Mouse (Mus musculus) cerebellum, adult 2 months (tissue): ENCODE data around the gene Dhx38.

Source experiments
- CTCF ChIP-seq: fragments of 200-500 bp; IDR thresholded peaks from 2 replicates; pipeline ENCODE4 v1.5.1; 2011; ENCODE audit warnings: low read depth, mild to moderate bottlenecking, control low read depth, low read length, moderate library complexity, borderline replicate concordance; ENCODE audit not compliant: insufficient read depth
- POLR2A ChIP-seq: fragments of 200-500 bp; IDR thresholded peaks from 2 replicates; pipeline ENCODE4 v1.6.1; 2011; ENCODE audit warnings: low read length, control low read depth, borderline replicate concordance; ENCODE audit not compliant: insufficient read depth

DNA sequence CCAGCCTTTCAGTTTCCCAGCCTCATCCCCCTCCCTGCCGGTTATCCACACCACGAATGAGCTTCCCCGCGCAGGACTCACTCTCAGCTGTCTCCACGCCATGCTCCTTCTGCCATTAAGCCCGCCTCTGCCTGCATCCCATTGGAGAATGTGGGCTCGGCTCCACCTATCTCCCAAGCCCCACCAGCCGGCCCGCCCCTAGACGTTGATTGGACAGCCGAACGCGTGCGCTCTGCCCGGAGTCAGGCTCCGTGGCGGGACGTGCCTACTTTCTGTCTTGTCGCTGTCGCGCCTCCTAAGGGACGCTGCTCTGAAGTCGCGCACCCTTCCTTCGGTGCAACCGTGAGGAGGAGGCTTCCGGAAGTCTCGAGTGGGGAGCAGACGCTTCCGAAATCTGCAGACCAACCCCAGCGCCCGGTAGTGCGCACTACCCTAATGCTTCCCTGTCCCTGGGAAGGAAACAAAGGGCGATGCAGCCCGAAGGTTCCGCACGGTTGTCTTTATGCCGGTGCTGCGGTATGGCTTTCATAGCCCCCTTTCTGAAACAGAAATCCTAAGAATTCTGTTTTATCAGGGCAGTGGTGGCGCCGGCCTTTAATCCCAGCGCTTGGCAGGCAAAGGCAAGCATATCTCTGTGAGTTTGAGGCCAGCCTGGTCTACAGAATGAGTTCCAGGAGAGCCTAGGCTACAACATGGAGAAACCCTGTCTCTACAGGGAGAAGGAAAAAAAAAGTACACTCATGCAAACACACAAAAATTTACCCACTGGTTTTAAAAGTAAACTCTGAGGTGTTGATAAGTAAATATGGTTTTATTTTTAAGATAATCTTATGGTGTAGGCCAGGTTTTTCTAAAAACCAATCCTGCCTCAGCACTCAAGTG, 42.9 kb upstream of the Dhx38 start, which contains the start of gene Dhodh:
- TF ChIP-seq POLR2A, result peak; percentile 89
- TF ChIP-seq CTCF, result no peak
